Mouse (Mus musculus): ENCODE measurements around the gene Ppp5c. TPM values are rescaled to one million over a fixed set of nuclear protein-coding genes. Genes with fewer than 3 reads are reported as not detected.
"Not testable (repeated sequence)": the region's sequence is repeated elsewhere in the genome, so short reads cannot be mapped to it uniquely, and the experiment has no call there.

The Ppp5c gene
- polyA plus RNA-seq (2012; rRNA removed) = 199 and 226 TPM in 2 replicates

- H3K27ac ChIP-seq (ENCODE audit: insufficient read depth, low read depth, low read length) = peak within 1 kb of the TSS; percentile 98
- H3K27me3 ChIP-seq (replicated peaks; ENCODE audit: control insufficient read depth, insufficient read depth, low read length) = no peaks in the 10 kb centered on the region
- TF ChIP-seq CTCF (conservative IDR thresholded peaks at IDR 0.05; ENCODE audit: insufficient read depth, insufficient read length, low read depth, low read length) (no peak), POLR2A (IDR thresholded peaks at IDR 0.05; ENCODE audit: low read depth, low read length) (peak; percentile 6)
- peak within 1 kb of the TSS; percentile 95 for H3K4me3 ChIP-seq (ENCODE audit: insufficient read depth, low read depth, low read length)
- WGBS = under 1% methylated on average over 57 of the region's 58 CpGs
- H3K4me1 ChIP-seq (ENCODE audit: control insufficient read depth, insufficient read depth, low read length) = peaks cover 41% of the 10 kb centered on the region
- H3K36me3 ChIP-seq (ENCODE audit: control insufficient read depth, insufficient read depth, low read length) = no peaks in the 10 kb centered on the region
- DNase-seq = peak; percentile 94
Observed at GRCm38 (mm10) chr7:17027588-17028343, at the start of gene Ppp5c. Gene Ppp5c, minus strand, starts transcription at chr7:17027924.

GRCm38 (mm10) chr7:17076542-17076941, 48.8 kb upstream of the Ppp5c start:
- TF ChIP-seq CTCF (conservative IDR thresholded peaks at IDR 0.05; ENCODE audit: insufficient read depth, insufficient read length, low read depth, low read length) = no peak
- no peak for TF ChIP-seq POLR2A (IDR thresholded peaks at IDR 0.05; ENCODE audit: low read depth, low read length)
- Histone ChIP-seq H3K27ac (ENCODE audit: insufficient read depth, low read depth, low read length) (no peak overlapping the region), H3K27me3 (replicated peaks; ENCODE audit: control insufficient read depth, insufficient read depth, low read length) (no peaks in the 10 kb centered on the region), H3K36me3 (ENCODE audit: control insufficient read depth, insufficient read depth, low read length) (no peaks in the 10 kb centered on the region), H3K4me1 (ENCODE audit: control insufficient read depth, insufficient read depth, low read length) (no peaks in the 10 kb centered on the region), H3K4me3 (ENCODE audit: insufficient read depth, low read depth, low read length) (no peak overlapping the region)
- no peak for DNase-seq
- 83% methylated on average over 1 of the region's 1 CpGs for WGBS

GRCm38 (mm10) chr7:17073904-17074615, 46.3 kb upstream of the Ppp5c start, which contains the start of gene Psg16:
Gene Psg16, plus strand, starts transcription at chr7:17074040.
- H3K27me3 ChIP-seq (replicated peaks; ENCODE audit: control insufficient read depth, insufficient read depth, low read length) = no peaks in the 10 kb centered on the region
- TF ChIP-seq POLR2A (IDR thresholded peaks at IDR 0.05; ENCODE audit: low read depth, low read length) = no peak
- TF ChIP-seq CTCF (conservative IDR thresholded peaks at IDR 0.05; ENCODE audit: insufficient read depth, insufficient read length, low read depth, low read length) = peak; percentile 91

GRCm38 (mm10) chr7:17073513-17073903, 45.8 kb upstream of the Ppp5c start:
- no peak for DNase-seq
- TF ChIP-seq CTCF (conservative IDR thresholded peaks at IDR 0.05; ENCODE audit: insufficient read depth, insufficient read length, low read depth, low read length) (no peak), POLR2A (IDR thresholded peaks at IDR 0.05; ENCODE audit: low read depth, low read length) (no peak)
- WGBS = 57% methylated on average over 5 of the region's 5 CpGs
- H3K4me3 ChIP-seq (ENCODE audit: insufficient read depth, low read depth, low read length) = no peak overlapping the region
- H3K27ac ChIP-seq (ENCODE audit: insufficient read depth, low read depth, low read length) = no peak overlapping the region
- H3K36me3 ChIP-seq (ENCODE audit: control insufficient read depth, insufficient read depth, low read length) = no peaks in the 10 kb centered on the region
- H3K4me1 ChIP-seq (ENCODE audit: control insufficient read depth, insufficient read depth, low read length) = no peaks in the 10 kb centered on the region
- H3K27me3 ChIP-seq (replicated peaks; ENCODE audit: control insufficient read depth, insufficient read depth, low read length) = no peaks in the 10 kb centered on the region

More at GRCm38 (mm10) chr7:17073904-17074615, 46.3 kb upstream of the Ppp5c start, which contains the start of gene Psg16:
- Histone ChIP-seq H3K27ac (ENCODE audit: insufficient read depth, low read depth, low read length) (no peak within 1 kb of the TSS), H3K36me3 (ENCODE audit: control insufficient read depth, insufficient read depth, low read length) (no peaks in the 10 kb centered on the region), H3K4me3 (ENCODE audit: insufficient read depth, low read depth, low read length) (no peak within 1 kb of the TSS), H3K4me1 (ENCODE audit: control insufficient read depth, insufficient read depth, low read length) (no peaks in the 10 kb centered on the region)
- 69% methylated on average over 23 of the region's 23 CpGs for WGBS
- DNase-seq = peak; percentile 69

- not testable (repeated sequence) for H3K27ac ChIP-seq (ENCODE audit: insufficient read depth, low read depth, low read length); H3K36me3 ChIP-seq (ENCODE audit: control insufficient read depth, insufficient read depth, low read length); H3K27me3 ChIP-seq (replicated peaks; ENCODE audit: control insufficient read depth, insufficient read depth, low read length); DNase-seq; H3K4me1 ChIP-seq (ENCODE audit: control insufficient read depth, insufficient read depth, low read length); H3K4me3 ChIP-seq (ENCODE audit: insufficient read depth, low read depth, low read length)
- 59% methylated on average over 5 of the region's 5 CpGs for WGBS
Observed at GRCm38 (mm10) chr7:17067651-17068050, 39.9 kb upstream of the Ppp5c start.

GRCm38 (mm10) chr7:17067000-17067399, 39.3 kb upstream of the Ppp5c start:
- no peak for TF ChIP-seq POLR2A (IDR thresholded peaks at IDR 0.05; ENCODE audit: low read depth, low read length)
- TF ChIP-seq CTCF (conservative IDR thresholded peaks at IDR 0.05; ENCODE audit: insufficient read depth, insufficient read length, low read depth, low read length) = no peak
- Histone ChIP-seq H3K4me1 (ENCODE audit: control insufficient read depth, insufficient read depth, low read length) (peaks cover 13% of the 10 kb centered on the region), H3K4me3 (ENCODE audit: insufficient read depth, low read depth, low read length) (no peak overlapping the region), H3K36me3 (ENCODE audit: control insufficient read depth, insufficient read depth, low read length) (no peaks in the 10 kb centered on the region), H3K27me3 (replicated peaks; ENCODE audit: control insufficient read depth, insufficient read depth, low read length) (no peaks in the 10 kb centered on the region), H3K27ac (ENCODE audit: insufficient read depth, low read depth, low read length) (no peak overlapping the region)
- no peak for DNase-seq

- Histone ChIP-seq H3K36me3 (ENCODE audit: control insufficient read depth, insufficient read depth, low read length) (no peaks in the 10 kb centered on the region), H3K27ac (ENCODE audit: insufficient read depth, low read depth, low read length) (no peak overlapping the region), H3K4me3 (ENCODE audit: insufficient read depth, low read depth, low read length) (no peak overlapping the region), H3K27me3 (replicated peaks; ENCODE audit: control insufficient read depth, insufficient read depth, low read length) (no peaks in the 10 kb centered on the region), H3K4me1 (ENCODE audit: control insufficient read depth, insufficient read depth, low read length) (peaks cover 13% of the 10 kb centered on the region)
- peak; percentile 83 for DNase-seq
- TF ChIP-seq CTCF (conservative IDR thresholded peaks at IDR 0.05; ENCODE audit: insufficient read depth, insufficient read length, low read depth, low read length) = peak; percentile 88
- no peak for TF ChIP-seq POLR2A (IDR thresholded peaks at IDR 0.05; ENCODE audit: low read depth, low read length)
- WGBS = 3% methylated on average over 2 of the region's 2 CpGs
Observed at GRCm38 (mm10) chr7:17066412-17066811, 38.7 kb upstream of the Ppp5c start.
